Mouse (Mus musculus): ENCODE data around the gene Map2. TPM values are rescaled to one million over a fixed set of nuclear protein-coding genes. Genes with fewer than 3 reads are reported as not detected.

The Map2 gene
- polyA plus RNA-seq, 1 experiment from 2014 or later = 12.7 TPM

DNA sequence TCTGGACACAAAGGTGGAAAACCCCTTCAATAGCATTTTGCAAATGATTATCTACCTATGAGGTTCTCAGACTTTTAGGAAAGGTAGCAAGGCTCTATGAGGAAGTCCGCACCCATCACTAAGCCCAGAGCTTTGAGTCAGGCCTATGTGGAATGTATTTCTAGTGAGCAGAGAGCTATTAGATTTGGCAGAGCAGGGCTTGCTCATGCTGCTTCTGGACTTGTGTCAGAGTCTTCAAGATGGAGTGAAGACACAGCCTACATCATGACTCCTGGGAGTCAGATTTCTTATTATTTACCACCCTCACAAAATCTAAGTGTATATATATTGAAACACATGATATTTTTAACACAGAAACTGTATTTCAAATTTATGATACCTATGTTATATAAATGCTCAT, 17.3 kb downstream of the Map2 start:
- Histone ChIP-seq H3K27me3 (replicated peaks; ENCODE audit: control insufficient read depth, insufficient read depth, low read length) (no peaks in the 10 kb centered on the region), H3K9me3 (ENCODE audit: control insufficient read depth, low read length) (no peaks in the 10 kb centered on the region), H3K36me3 (ENCODE audit: control insufficient read depth, insufficient read depth, low read length) (no peaks in the 10 kb centered on the region), H3K4me3 (ENCODE audit: low read depth, low read length) (no peak overlapping the region), H3K27ac (ENCODE audit: low read depth) (no peak overlapping the region), H3K4me2 (ENCODE audit: low read length) (no peak overlapping the region), H3K9ac (ENCODE audit: low read length) (no peak overlapping the region), H3K4me1 (replicated peaks; ENCODE audit: control insufficient read depth, insufficient read depth, low read length) (no peaks in the 10 kb centered on the region)
- WGBS = 95% methylated on average over 1 of the region's 1 CpGs
- no peak for ATAC-seq (replicated peaks; ENCODE audit: low FRiP score, low TSS enrichment, low read depth)
- DNase-seq (ENCODE audit: low spot score) = no peak

DNA sequence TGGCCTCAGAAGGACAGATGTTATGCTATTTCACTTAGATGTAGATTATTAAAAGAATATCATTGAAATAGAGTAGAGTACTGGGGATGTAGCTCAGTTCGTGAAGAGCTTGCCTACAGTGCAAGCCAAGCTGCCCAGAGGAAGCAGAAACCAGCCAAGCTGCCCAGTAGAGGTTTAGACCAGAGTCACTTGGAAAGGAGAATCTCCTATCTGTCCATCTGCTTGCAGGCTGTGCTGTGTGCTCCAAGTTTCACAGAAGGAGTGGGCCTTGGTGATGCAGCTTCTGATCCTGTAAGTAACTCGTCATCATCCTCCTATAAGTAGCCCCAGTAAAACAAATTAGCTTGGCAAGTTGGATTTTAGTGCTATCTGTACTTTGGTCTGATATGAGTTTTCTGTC, 17.8 kb downstream of the Map2 start:
- Histone ChIP-seq H3K4me1 (replicated peaks; ENCODE audit: control insufficient read depth, insufficient read depth, low read length) (no peaks in the 10 kb centered on the region), H3K9ac (ENCODE audit: low read length) (no peak overlapping the region), H3K36me3 (ENCODE audit: control insufficient read depth, insufficient read depth, low read length) (no peaks in the 10 kb centered on the region), H3K27me3 (replicated peaks; ENCODE audit: control insufficient read depth, insufficient read depth, low read length) (no peaks in the 10 kb centered on the region), H3K4me3 (ENCODE audit: low read depth, low read length) (no peak overlapping the region), H3K9me3 (ENCODE audit: control insufficient read depth, low read length) (no peaks in the 10 kb centered on the region), H3K4me2 (ENCODE audit: low read length) (no peak overlapping the region), H3K27ac (ENCODE audit: low read depth) (no peak overlapping the region)
- no peak for ATAC-seq (replicated peaks; ENCODE audit: low FRiP score, low TSS enrichment, low read depth)
- no peak for DNase-seq (ENCODE audit: low spot score)
- WGBS = 76% methylated on average over 2 of the region's 2 CpGs

DNA sequence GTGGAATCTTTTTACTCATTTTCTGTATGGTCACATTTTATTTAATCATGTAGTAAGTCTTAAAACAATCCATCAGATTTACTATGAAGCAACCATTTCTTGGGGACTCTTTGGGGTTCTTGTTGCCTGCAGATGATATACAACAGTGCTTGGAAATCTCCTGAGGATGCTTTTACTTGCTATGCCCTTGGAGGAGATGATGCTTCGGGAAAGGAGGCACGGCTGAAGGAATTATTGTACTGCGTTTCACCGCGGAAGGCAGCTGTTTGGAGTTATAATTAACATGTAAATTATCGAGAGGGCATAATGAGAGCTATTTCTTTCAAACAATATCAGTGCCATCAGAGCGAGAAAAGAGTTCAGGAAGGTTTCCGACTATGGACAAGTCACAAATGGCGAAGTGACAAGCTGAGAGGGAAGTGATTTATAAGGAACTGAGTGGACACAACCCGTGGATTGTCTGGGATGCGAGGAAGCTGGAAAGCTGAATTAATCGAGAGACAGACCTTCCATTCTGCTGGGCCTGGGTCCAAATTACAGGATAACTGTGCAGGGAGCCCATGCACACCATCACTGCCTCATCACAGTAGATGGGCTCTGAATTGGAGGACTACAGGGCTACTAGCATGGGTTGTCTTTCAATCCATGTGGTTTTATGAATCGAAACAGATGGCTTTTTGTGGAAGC, 20.1 kb downstream of the Map2 start:
- DNase-seq (ENCODE audit: low spot score) (no peak), ATAC-seq (replicated peaks; ENCODE audit: low FRiP score, low TSS enrichment, low read depth) (no peak)
- Histone ChIP-seq H3K4me3 (ENCODE audit: low read depth, low read length) (no peak overlapping the region), H3K9ac (ENCODE audit: low read length) (no peak overlapping the region), H3K4me1 (replicated peaks; ENCODE audit: control insufficient read depth, insufficient read depth, low read length) (no peaks in the 10 kb centered on the region), H3K4me2 (ENCODE audit: low read length) (no peak overlapping the region), H3K27ac (ENCODE audit: low read depth) (no peak overlapping the region), H3K9me3 (ENCODE audit: control insufficient read depth, low read length) (no peaks in the 10 kb centered on the region), H3K27me3 (replicated peaks; ENCODE audit: control insufficient read depth, insufficient read depth, low read length) (no peaks in the 10 kb centered on the region), H3K36me3 (ENCODE audit: control insufficient read depth, insufficient read depth, low read length) (no peaks in the 10 kb centered on the region)
- 81% methylated on average over 13 of the region's 13 CpGs for WGBS

DNA sequence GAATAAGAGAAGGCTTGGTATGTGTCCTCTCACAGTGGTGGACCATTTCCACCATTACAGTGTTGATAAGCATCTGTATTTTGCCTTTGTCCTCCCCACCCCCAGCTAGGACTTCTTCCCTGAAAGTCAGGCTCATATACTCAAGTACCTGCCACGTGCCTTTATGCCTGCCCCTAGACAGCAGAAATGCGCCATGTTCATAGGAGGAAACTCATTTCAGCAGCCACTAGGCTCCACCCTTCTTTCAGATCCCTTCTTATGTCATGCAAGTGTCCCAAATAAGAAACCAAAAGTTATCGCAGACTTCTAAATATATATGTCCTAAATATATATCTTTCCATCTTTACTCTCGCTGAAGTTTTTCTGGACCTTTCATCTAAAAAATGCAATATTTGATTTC, 21.2 kb downstream of the Map2 start:
- Histone ChIP-seq H3K9ac (ENCODE audit: low read length) (no peak overlapping the region), H3K4me2 (ENCODE audit: low read length) (no peak overlapping the region), H3K4me1 (replicated peaks; ENCODE audit: control insufficient read depth, insufficient read depth, low read length) (no peaks in the 10 kb centered on the region), H3K4me3 (ENCODE audit: low read depth, low read length) (no peak overlapping the region), H3K9me3 (ENCODE audit: control insufficient read depth, low read length) (no peaks in the 10 kb centered on the region), H3K27ac (ENCODE audit: low read depth) (no peak overlapping the region), H3K36me3 (ENCODE audit: control insufficient read depth, insufficient read depth, low read length) (no peaks in the 10 kb centered on the region), H3K27me3 (replicated peaks; ENCODE audit: control insufficient read depth, insufficient read depth, low read length) (no peaks in the 10 kb centered on the region)
- WGBS = 91% methylated on average over 4 of the region's 4 CpGs
- DNase-seq (ENCODE audit: low spot score) (no peak), ATAC-seq (replicated peaks; ENCODE audit: low FRiP score, low TSS enrichment, low read depth) (no peak)

DNA sequence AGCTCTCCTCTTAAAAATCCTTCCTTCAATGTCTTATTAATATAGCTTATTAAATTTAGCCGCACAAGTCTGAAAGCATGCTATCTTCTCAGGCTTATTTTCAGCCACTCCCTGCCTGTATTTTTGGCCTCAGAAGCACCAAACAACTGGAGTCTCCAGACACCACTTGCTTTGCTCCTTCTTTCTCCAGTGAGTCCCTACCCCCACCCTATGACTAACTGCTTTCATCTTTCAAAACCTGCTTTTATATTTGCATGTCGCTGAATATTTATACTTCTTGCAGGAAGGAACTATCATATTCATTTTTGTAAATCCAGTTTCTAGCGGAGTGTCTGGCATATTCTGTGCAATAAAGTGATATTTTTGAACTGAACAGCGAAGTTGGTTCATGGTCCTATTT, 21.6 kb downstream of the Map2 start:
- no peak overlapping the region for H3K4me3 ChIP-seq (ENCODE audit: low read depth, low read length)
- no peaks in the 10 kb centered on the region for H3K27me3 ChIP-seq (replicated peaks; ENCODE audit: control insufficient read depth, insufficient read depth, low read length)
- DNase-seq (ENCODE audit: low spot score) (no peak), ATAC-seq (replicated peaks; ENCODE audit: low FRiP score, low TSS enrichment, low read depth) (no peak)
- WGBS = 89% methylated on average over 4 of the region's 4 CpGs
- no peaks in the 10 kb centered on the region for H3K36me3 ChIP-seq (ENCODE audit: control insufficient read depth, insufficient read depth, low read length)
- H3K9ac ChIP-seq (ENCODE audit: low read length) = no peak overlapping the region
- no peak overlapping the region for H3K27ac ChIP-seq (ENCODE audit: low read depth)
- H3K9me3 ChIP-seq (ENCODE audit: control insufficient read depth, low read length) = no peaks in the 10 kb centered on the region
- H3K4me1 ChIP-seq (replicated peaks; ENCODE audit: control insufficient read depth, insufficient read depth, low read length) = no peaks in the 10 kb centered on the region
- H3K4me2 ChIP-seq (ENCODE audit: low read length) = no peak overlapping the region

DNA sequence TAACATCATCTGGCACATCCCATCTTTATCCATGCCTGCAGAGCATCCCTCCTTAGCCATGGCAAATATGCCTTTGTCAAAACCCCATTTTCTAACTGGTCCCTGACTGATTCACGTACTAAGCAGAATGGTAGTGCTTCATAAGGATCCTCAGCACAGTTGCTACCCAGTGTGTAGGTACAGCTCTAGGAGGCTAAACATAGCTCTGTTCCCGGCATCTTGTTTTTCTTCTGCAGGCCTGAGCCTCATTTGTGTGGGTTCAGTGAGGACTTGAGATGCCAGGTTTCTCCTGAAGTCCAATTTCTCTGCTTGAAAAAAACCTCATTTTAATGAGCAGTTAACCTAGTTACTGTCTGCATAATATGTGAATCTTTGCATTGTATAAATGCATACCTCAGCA, 30.4 kb downstream of the Map2 start:
- no peak overlapping the region for H3K4me2 ChIP-seq (ENCODE audit: low read length)
- no peaks in the 10 kb centered on the region for H3K4me1 ChIP-seq (replicated peaks; ENCODE audit: control insufficient read depth, insufficient read depth, low read length)
- H3K9ac ChIP-seq (ENCODE audit: low read length) = no peak overlapping the region
- H3K36me3 ChIP-seq (ENCODE audit: control insufficient read depth, insufficient read depth, low read length) = no peaks in the 10 kb centered on the region
- H3K27me3 ChIP-seq (replicated peaks; ENCODE audit: control insufficient read depth, insufficient read depth, low read length) = no peaks in the 10 kb centered on the region
- H3K9me3 ChIP-seq (ENCODE audit: control insufficient read depth, low read length) = no peaks in the 10 kb centered on the region
- DNase-seq (ENCODE audit: low spot score) (no peak), ATAC-seq (replicated peaks; ENCODE audit: low FRiP score, low TSS enrichment, low read depth) (no peak)
- WGBS = 91% methylated on average over 2 of the region's 2 CpGs
- H3K27ac ChIP-seq (ENCODE audit: low read depth) = no peak overlapping the region
- H3K4me3 ChIP-seq (ENCODE audit: low read depth, low read length) = no peak overlapping the region

DNA sequence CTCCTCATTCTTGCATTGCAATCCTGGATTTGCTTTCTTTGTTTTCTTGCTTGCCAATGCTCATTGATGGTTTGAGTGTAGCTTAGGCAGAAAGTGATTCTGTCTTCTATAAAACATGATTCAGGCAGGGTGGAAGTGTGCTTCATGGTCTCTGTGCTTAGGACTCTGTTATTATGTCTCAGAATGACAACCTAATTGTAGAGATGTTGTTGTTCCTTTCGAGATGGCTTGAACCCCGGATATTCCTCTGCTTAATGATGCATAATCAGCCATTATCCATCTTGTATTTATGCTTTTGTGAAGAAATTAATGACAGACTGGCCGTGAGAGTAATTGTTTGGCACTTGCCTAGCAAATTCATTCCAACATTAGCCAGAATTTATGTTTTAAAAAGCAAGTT, 31.8 kb downstream of the Map2 start:
- no peaks in the 10 kb centered on the region for H3K9me3 ChIP-seq (ENCODE audit: control insufficient read depth, low read length)
- 73% methylated on average over 3 of the region's 3 CpGs for WGBS

DNA sequence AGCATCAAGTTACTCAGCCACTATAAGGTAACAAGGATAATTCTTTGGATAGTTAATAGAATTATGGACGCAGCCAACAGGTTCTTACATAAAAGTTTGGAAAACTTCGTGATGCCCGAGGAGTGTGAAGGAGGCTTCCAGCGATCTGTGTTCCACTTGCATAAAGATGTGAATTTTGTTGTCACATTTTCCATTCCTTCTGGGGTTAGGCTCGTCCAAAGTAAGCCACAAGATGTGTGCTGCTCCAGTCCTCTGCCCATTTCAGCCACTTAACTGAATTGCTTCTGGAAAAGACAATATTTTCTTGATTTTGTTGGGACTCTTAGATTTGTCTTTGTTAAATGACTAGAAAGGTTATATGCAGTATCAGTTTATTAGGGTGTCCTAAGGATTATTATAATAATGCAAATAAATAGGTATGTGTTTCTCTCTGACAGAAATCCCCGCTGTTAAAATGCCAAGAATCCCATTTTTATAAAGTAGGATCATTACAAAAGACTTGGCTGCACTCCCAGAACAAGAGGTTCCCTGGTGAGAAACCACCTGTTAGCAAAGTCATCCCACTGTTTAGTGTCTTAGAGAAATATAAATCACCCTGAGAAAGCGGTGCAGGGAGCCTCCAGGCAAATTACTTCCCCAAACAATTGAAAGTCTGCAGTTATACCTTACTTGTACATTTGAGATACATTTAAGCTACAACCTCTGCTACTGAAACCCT, 36.2 kb downstream of the Map2 start:
- ATAC-seq (replicated peaks; ENCODE audit: low FRiP score, low TSS enrichment, low read depth) (no peak), DNase-seq (ENCODE audit: low spot score) (no peak)
- Histone ChIP-seq H3K36me3 (ENCODE audit: control insufficient read depth, insufficient read depth, low read length) (no peaks in the 10 kb centered on the region), H3K4me2 (ENCODE audit: low read length) (no peak overlapping the region), H3K27ac (ENCODE audit: low read depth) (no peak overlapping the region), H3K27me3 (replicated peaks; ENCODE audit: control insufficient read depth, insufficient read depth, low read length) (no peaks in the 10 kb centered on the region), H3K4me1 (replicated peaks; ENCODE audit: control insufficient read depth, insufficient read depth, low read length) (no peaks in the 10 kb centered on the region; the same call in 1 of the 2 replicates), H3K9me3 (ENCODE audit: control insufficient read depth, low read length) (no peaks in the 10 kb centered on the region), H3K4me3 (ENCODE audit: low read depth, low read length) (no peak overlapping the region), H3K9ac (ENCODE audit: low read length) (no peak overlapping the region)
- WGBS = 63% methylated on average over 7 of the region's 7 CpGs

More for the DNA sequence above, 31.8 kb downstream of the Map2 start:
- Histone ChIP-seq H3K27ac (ENCODE audit: low read depth) (no peak overlapping the region), H3K27me3 (replicated peaks; ENCODE audit: control insufficient read depth, insufficient read depth, low read length) (no peaks in the 10 kb centered on the region), H3K9ac (ENCODE audit: low read length) (no peak overlapping the region), H3K36me3 (ENCODE audit: control insufficient read depth, insufficient read depth, low read length) (no peaks in the 10 kb centered on the region), H3K4me1 (replicated peaks; ENCODE audit: control insufficient read depth, insufficient read depth, low read length) (no peaks in the 10 kb centered on the region; the same call in 1 of the 2 replicates), H3K4me3 (ENCODE audit: low read depth, low read length) (no peak overlapping the region), H3K4me2 (ENCODE audit: low read length) (no peak overlapping the region)
- DNase-seq (ENCODE audit: low spot score) (no peak), ATAC-seq (replicated peaks; ENCODE audit: low FRiP score, low TSS enrichment, low read depth) (no peak)

DNA sequence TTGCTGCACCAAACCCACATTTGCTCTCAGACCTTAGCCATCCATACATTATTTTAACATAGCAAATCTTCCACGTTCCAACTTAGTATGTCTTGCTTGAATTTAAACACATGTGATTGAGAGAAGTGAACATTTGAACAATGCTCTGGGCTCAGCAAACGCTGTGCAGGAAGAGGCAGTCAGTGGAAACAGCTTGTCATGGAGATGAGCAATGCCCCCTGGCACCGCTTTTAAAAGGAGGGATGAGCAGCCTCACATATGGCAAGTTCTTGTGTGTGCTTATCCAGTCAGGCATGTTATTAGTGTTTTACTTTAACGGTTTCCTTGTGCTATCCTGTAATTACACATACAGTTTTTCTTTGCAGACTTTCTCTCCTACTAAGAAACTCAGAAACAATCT, 46.4 kb downstream of the Map2 start:
- Histone ChIP-seq H3K4me1 (replicated peaks; ENCODE audit: control insufficient read depth, insufficient read depth, low read length) (0 out of 2 replicates have a peak, but pooled peaks cover 5% of the 10 kb centered on the region), H3K27ac (ENCODE audit: low read depth) (no peak overlapping the region), H3K9me3 (ENCODE audit: control insufficient read depth, low read length) (no peaks in the 10 kb centered on the region), H3K4me2 (ENCODE audit: low read length) (no peak overlapping the region), H3K36me3 (ENCODE audit: control insufficient read depth, insufficient read depth, low read length) (no peaks in the 10 kb centered on the region), H3K4me3 (ENCODE audit: low read depth, low read length) (no peak overlapping the region), H3K27me3 (replicated peaks; ENCODE audit: control insufficient read depth, insufficient read depth, low read length) (no peaks in the 10 kb centered on the region), H3K9ac (ENCODE audit: low read length) (no peak overlapping the region)
- 50% methylated on average over 4 of the region's 4 CpGs for WGBS
- ATAC-seq (replicated peaks; ENCODE audit: low FRiP score, low TSS enrichment, low read depth) = no peak
- no peak for DNase-seq (ENCODE audit: low spot score)
